Mouse (Mus musculus): Measurements from ENCODE around the gene Sugp1.
"Not testable (repeated sequence)": the region's sequence is repeated elsewhere in the genome, so short reads cannot be mapped to it uniquely, and the experiment has no call there.

Sugp1 gene

GRCm38 (mm10) chr8:70030255-70030654 lies 12.4 kb upstream of the Sugp1 start:
- in situ Hi-C loops (cut with MboI; ENCODE audit: low pct_unique_long_range_greater_than_20kb in 1 of 2, low sequenced_read_pairs in 2 of 2, unreplicated experiment in 1 of 2) = no loop called here

- in situ Hi-C loops (cut with MboI; ENCODE audit: low pct_unique_long_range_greater_than_20kb in 1 of 2, low sequenced_read_pairs in 2 of 2, unreplicated experiment in 1 of 2) = no loop called here
These were observed 4.6 kb upstream of the Sugp1 start for GRCm38 (mm10) chr8:70037994-70038393.

GRCm38 (mm10) chr8:70041885-70042546 lies 597 bp upstream of the Sugp1 start:
- in situ Hi-C loops (cut with MboI; ENCODE audit: low pct_unique_long_range_greater_than_20kb in 1 of 2, low sequenced_read_pairs in 2 of 2, unreplicated experiment in 1 of 2) = no loop called here

GRCm38 (mm10) chr8:70043996-70044395 lies 1.4 kb downstream of the Sugp1 start:
- in situ Hi-C loops (cut with MboI; ENCODE audit: low pct_unique_long_range_greater_than_20kb in 1 of 2, low sequenced_read_pairs in 2 of 2, unreplicated experiment in 1 of 2) = no loop called here

GRCm38 (mm10) chr8:70049662-70050061 lies 7.0 kb downstream of the Sugp1 start:
- in situ Hi-C loops (cut with MboI; ENCODE audit: low pct_unique_long_range_greater_than_20kb in 1 of 2, low sequenced_read_pairs in 2 of 2, unreplicated experiment in 1 of 2) = no loop called here

GRCm38 (mm10) chr8:70050434-70050833 lies 7.8 kb downstream of the Sugp1 start:
- in situ Hi-C loops (cut with MboI; ENCODE audit: low pct_unique_long_range_greater_than_20kb in 1 of 2, low sequenced_read_pairs in 2 of 2, unreplicated experiment in 1 of 2) = not testable (repeated sequence)

- in situ Hi-C loops (cut with MboI; ENCODE audit: low pct_unique_long_range_greater_than_20kb in 1 of 2, low sequenced_read_pairs in 2 of 2, unreplicated experiment in 1 of 2) = no loop called here
These were observed 15.1 kb downstream of the Sugp1 start for GRCm38 (mm10) chr8:70057721-70058120.

- in situ Hi-C loops (cut with MboI; ENCODE audit: low pct_unique_long_range_greater_than_20kb in 1 of 2, low sequenced_read_pairs in 2 of 2, unreplicated experiment in 1 of 2) = no loop called here
These were observed 29.3 kb downstream of the Sugp1 start for GRCm38 (mm10) chr8:70071836-70072440.

GRCm38 (mm10) chr8:70072441-70073069 lies 29.9 kb downstream of the Sugp1 start, which contains the start of gene Tm6sf2:
Tm6sf2 (plus strand) TSS chr8:70072924.
- in situ Hi-C loops (cut with MboI; ENCODE audit: low pct_unique_long_range_greater_than_20kb in 1 of 2, low sequenced_read_pairs in 2 of 2, unreplicated experiment in 1 of 2) = no loop called here

- in situ Hi-C loops (cut with MboI; ENCODE audit: low pct_unique_long_range_greater_than_20kb in 1 of 2, low sequenced_read_pairs in 2 of 2, unreplicated experiment in 1 of 2) = no loop called here
These were observed 30.5 kb downstream of the Sugp1 start for GRCm38 (mm10) chr8:70073120-70073519.

- in situ Hi-C loops (cut with MboI; ENCODE audit: low pct_unique_long_range_greater_than_20kb in 1 of 2, low sequenced_read_pairs in 2 of 2, unreplicated experiment in 1 of 2) = no loop called here
These were observed 31.1 kb downstream of the Sugp1 start for GRCm38 (mm10) chr8:70073682-70074081.

- in situ Hi-C loops (cut with MboI; ENCODE audit: low pct_unique_long_range_greater_than_20kb in 1 of 2, low sequenced_read_pairs in 2 of 2, unreplicated experiment in 1 of 2) = no loop called here
These were observed 39.4 kb downstream of the Sugp1 start for GRCm38 (mm10) chr8:70081976-70082375.

- in situ Hi-C loops (cut with MboI; ENCODE audit: low pct_unique_long_range_greater_than_20kb in 1 of 2, low sequenced_read_pairs in 2 of 2, unreplicated experiment in 1 of 2) = no loop called here
These were observed 40.7 kb downstream of the Sugp1 start, which contains the start of gene Hapln4 for GRCm38 (mm10) chr8:70083285-70083684. Hapln4 (plus strand) TSS chr8:70083457.

- in situ Hi-C loops (cut with MboI; ENCODE audit: low pct_unique_long_range_greater_than_20kb in 1 of 2, low sequenced_read_pairs in 2 of 2, unreplicated experiment in 1 of 2) = no loop called here
These were observed 41.8 kb downstream of the Sugp1 start for GRCm38 (mm10) chr8:70084191-70085065.

- in situ Hi-C loops (cut with MboI; ENCODE audit: low pct_unique_long_range_greater_than_20kb in 1 of 2, low sequenced_read_pairs in 2 of 2, unreplicated experiment in 1 of 2) = no loop called here
These were observed 43.5 kb downstream of the Sugp1 start for GRCm38 (mm10) chr8:70086151-70086550.

GRCm38 (mm10) chr8:70087237-70087636 lies 44.6 kb downstream of the Sugp1 start:
- in situ Hi-C loops (cut with MboI; ENCODE audit: low pct_unique_long_range_greater_than_20kb in 1 of 2, low sequenced_read_pairs in 2 of 2, unreplicated experiment in 1 of 2) = no loop called here

GRCm38 (mm10) chr8:70087836-70088650 lies 45.4 kb downstream of the Sugp1 start:
- in situ Hi-C loops (cut with MboI; ENCODE audit: low pct_unique_long_range_greater_than_20kb in 1 of 2, low sequenced_read_pairs in 2 of 2, unreplicated experiment in 1 of 2) = no loop called here

- in situ Hi-C loops (cut with MboI; ENCODE audit: low pct_unique_long_range_greater_than_20kb in 1 of 2, low sequenced_read_pairs in 2 of 2, unreplicated experiment in 1 of 2) = no loop called here
These were observed 46.8 kb downstream of the Sugp1 start for GRCm38 (mm10) chr8:70089296-70089960.
